ENCODE assay signal across 14 mouse cellular contexts in genomic region chr2:28341304-28341703, GRCm38 (mm10).
DNase-seq lines count a peak whose midpoint lies in the region.
"Had no signal": no experiment of that assay in that cellular context is flagged by ENCODE, and none has a peak within 500 bp of the region (broad histone marks: within the 10 kb centered on the region; RNA-seq: fewer than 3 reads in every experiment).

No protein-coding gene starts in this region.

- peak; percentile 10 for DNase-seq in kidney, adult 11 months
- DNase-seq in kidney, adult 18-20 months = no peak
- peak; percentile 6 for DNase-seq in ovary, postnatal 14 days (ENCODE audit: low spot score)
- DNase-seq in ovary, postnatal 36 days (ENCODE audit: low spot score) = no peak
- DNase-seq in kidney, postnatal 14 days = peak; percentile 53
- DNase-seq in left cerebral cortex, postnatal 25 days (ENCODE audit: low spot score in 2 of 2) = no peak
- DNase-seq in neural tube, embryonic 10.5 days (ENCODE audit: extremely low spot score, low spot score) = no peak
- DNase-seq: adrenal gland, postnatal 10 days; cerebellum, adult 8-10 months; forebrain, postnatal 0 days; heart, postnatal 14 days; layer of hippocampus, postnatal 36 days; liver; thymus, postnatal 14 days had no signal

- intact Hi-C loops in left cerebral cortex, postnatal 25 days (cut with DNase I) = no loop called here

Comparison
In these comparisons a context has a peak if more than half of its experiments do, and no peak if none do; other contexts are left out.
1. DNase-seq: peak in kidney, adult 11 months (single experiment), ovary, postnatal 14 days (single experiment) and kidney, postnatal 14 days (single experiment); none in kidney, adult 18-20 months (single experiment), ovary, postnatal 36 days (single experiment), left cerebral cortex, postnatal 25 days (0 of 2) and neural tube, embryonic 10.5 days (single experiment).